Mouse (Mus musculus) CH12F3 (cell line): ENCODE results near the gene Kmt2c.
"Not testable (repeated sequence)": the region's sequence is repeated elsewhere in the genome, so short reads cannot be mapped to it uniquely, and the experiment has no call there.

Experiments
- in situ Hi-C: fragments of 300-500 bp; cut with MboI; formaldehyde crosslinking; loops from 2 replicates; pipeline ENCODE4 v1.14.3; 2020; ENCODE audit warnings: low sequenced_read_pairs

Kmt2c gene

GRCm38 (mm10) chr5:25243101-25243500, 255.5 kb downstream of the Kmt2c start:
- in situ Hi-C loops, result no loop called here

GRCm38 (mm10) chr5:25224377-25224776, 274.2 kb downstream of the Kmt2c start:
- in situ Hi-C loops, result not testable (repeated sequence)

GRCm38 (mm10) chr5:25222752-25223702, 275.6 kb downstream of the Kmt2c start, which contains the start of gene E130116L18Rik:
E130116L18Rik (minus strand) TSS chr5:25223153.
- in situ Hi-C loops, result no loop called here
